Mouse (Mus musculus): ENCODE measurements around the gene Ripor1. TPM values are rescaled to one million over a fixed set of nuclear protein-coding genes. Genes with fewer than 3 reads are reported as not detected.

Gene Ripor1
- polyA plus RNA-seq, 1 experiment from 2014 or later = 27.9 TPM

DNA sequence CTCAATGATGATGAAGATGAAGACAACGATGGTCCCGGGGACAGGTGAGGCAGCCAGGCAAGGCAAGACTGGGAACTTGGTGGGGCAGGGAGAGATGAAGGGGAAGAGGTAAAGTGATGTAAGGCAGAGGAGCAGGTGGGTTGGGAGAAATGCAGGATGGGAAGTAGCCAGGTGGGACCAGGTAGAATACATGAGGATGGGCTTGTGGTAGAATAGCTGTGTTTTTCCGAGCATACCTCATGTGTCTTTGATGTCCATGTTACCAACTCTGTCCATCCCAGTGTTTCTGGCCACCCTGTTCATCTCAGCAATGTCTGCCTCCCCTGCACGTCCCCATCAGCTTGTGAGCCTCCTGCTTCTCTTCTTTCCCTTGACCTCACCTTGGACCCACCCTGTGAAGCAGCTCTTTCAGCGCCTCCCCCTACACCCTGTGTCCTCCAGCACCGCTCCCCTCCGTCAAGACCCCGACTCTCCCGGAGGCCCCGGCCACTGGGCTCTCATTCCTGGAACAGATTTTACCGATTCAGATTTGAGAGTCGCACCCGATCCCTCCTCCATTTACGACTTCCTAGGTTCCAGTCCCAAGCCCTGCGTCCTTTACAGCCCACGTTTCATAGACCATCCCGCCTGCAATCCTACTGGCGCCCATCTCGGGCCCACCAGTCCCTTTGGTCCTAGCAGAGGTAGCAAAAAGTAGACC is 14.0 kb downstream of the Ripor1 start:
- H3K36me3 ChIP-seq = peaks cover 75% of the 10 kb centered on the region
- H3K27me3 ChIP-seq = no peaks in the 10 kb centered on the region
- H3K9ac ChIP-seq = no peak overlapping the region
- no peak overlapping the region for H3K4me2 ChIP-seq
- ATAC-seq (replicated peaks; ENCODE audit: insufficient number of reproducible peaks, insufficient read depth, low FRiP score, low read depth) = no peak
- no peak overlapping the region for H3K27ac ChIP-seq
- no peak overlapping the region for H3K4me3 ChIP-seq
- 90% methylated on average over 19 of the region's 19 CpGs for WGBS
- no peaks in the 10 kb centered on the region for H3K9me3 ChIP-seq (replicated peaks)
- peaks cover 27% of the 10 kb centered on the region for H3K4me1 ChIP-seq (replicated peaks)

DNA sequence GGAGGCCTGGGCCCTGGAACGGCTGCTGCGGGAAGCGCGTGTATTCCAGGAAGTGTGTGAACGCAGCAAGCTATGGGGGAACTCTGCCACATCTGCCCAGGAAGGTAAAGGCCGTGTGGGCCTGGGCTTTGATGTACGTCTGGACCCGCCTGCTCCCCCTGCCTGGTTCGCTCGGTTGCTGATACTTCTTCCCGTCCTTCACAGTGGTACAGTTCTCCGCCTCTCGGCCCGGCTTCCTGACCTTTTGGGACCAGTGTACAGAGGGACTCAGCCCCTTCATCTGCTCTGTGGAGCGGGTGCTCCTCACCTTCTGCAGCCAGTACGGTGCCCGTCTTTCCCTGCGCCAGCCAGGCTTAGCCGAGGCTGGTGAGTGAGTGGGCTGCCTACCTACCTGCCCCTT is 15.2 kb downstream of the Ripor1 start:
- Histone ChIP-seq H3K36me3 (peaks cover 70% of the 10 kb centered on the region), H3K4me2 (no peak overlapping the region), H3K4me3 (no peak overlapping the region), H3K4me1 (replicated peaks) (peaks cover 25% of the 10 kb centered on the region), H3K27me3 (no peaks in the 10 kb centered on the region), H3K9me3 (replicated peaks) (no peaks in the 10 kb centered on the region), H3K27ac (no peak overlapping the region), H3K9ac (no peak overlapping the region)
- 83% methylated on average over 19 of the region's 19 CpGs for WGBS
- ATAC-seq (replicated peaks; ENCODE audit: insufficient number of reproducible peaks, insufficient read depth, low FRiP score, low read depth) = no peak

GRCm38 (mm10) chr8:105620946-105621720 is 16.1 kb downstream of the Ripor1 start:
- H3K36me3 ChIP-seq = peaks cover 61% of the 10 kb centered on the region
- no peak overlapping the region for H3K4me3 ChIP-seq
- WGBS = 85% methylated on average over 21 of the region's 21 CpGs
- H3K4me1 ChIP-seq (replicated peaks) = peaks cover 25% of the 10 kb centered on the region
- H3K27ac ChIP-seq = peak overlapping the region; percentile 60; the same call in 1 of the 2 replicates
- H3K9me3 ChIP-seq (replicated peaks) = no peaks in the 10 kb centered on the region
- no peak for ATAC-seq (replicated peaks; ENCODE audit: insufficient number of reproducible peaks, insufficient read depth, low FRiP score, low read depth)
- no peak overlapping the region for H3K4me2 ChIP-seq
- H3K9ac ChIP-seq = no peak overlapping the region
- H3K27me3 ChIP-seq = no peaks in the 10 kb centered on the region

GRCm38 (mm10) chr8:105621841-105622240 is 16.8 kb downstream of the Ripor1 start:
- H3K4me3 ChIP-seq = no peak overlapping the region
- H3K36me3 ChIP-seq = peaks cover 54% of the 10 kb centered on the region
- no peaks in the 10 kb centered on the region for H3K9me3 ChIP-seq (replicated peaks)
- 66% methylated on average over 4 of the region's 4 CpGs for WGBS
- peaks cover 25% of the 10 kb centered on the region for H3K4me1 ChIP-seq (replicated peaks)
- H3K9ac ChIP-seq = no peak overlapping the region
- H3K4me2 ChIP-seq = no peak overlapping the region
- H3K27ac ChIP-seq = peak overlapping the region; percentile 60
- ATAC-seq (replicated peaks; ENCODE audit: insufficient number of reproducible peaks, insufficient read depth, low FRiP score, low read depth) = no peak
- no peaks in the 10 kb centered on the region for H3K27me3 ChIP-seq

DNA sequence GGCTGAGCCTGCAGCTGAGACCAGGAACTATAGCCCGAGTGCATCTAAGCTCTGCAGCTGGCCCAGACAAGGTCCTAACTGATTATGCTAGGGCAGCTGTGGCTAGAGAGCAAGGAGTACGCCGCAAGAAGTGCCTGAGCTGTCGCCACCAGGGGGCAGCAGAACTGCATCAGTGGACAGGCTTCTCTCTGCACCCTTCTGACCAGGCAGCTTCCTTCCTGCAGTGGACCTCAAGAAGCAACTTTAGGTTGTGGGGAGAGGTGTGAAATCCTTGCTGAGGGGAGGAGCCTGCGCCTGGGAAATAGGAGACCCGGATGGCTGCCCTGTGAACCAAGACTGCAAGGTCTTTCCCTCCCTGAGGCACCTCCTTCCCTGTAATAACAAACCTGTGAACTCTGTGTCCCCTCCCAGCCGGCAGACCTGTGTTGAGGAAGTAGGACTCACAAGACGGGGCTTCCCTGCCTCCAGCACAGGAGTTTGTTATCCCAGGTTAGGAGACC is 17.4 kb downstream of the Ripor1 start:
- ATAC-seq (replicated peaks; ENCODE audit: insufficient number of reproducible peaks, insufficient read depth, low FRiP score, low read depth) = peak; percentile 74
- no peak overlapping the region for H3K4me3 ChIP-seq
- 4% methylated on average over 8 of the region's 8 CpGs for WGBS
- H3K36me3 ChIP-seq = peaks cover 48% of the 10 kb centered on the region
- H3K9me3 ChIP-seq (replicated peaks) = no peaks in the 10 kb centered on the region
- H3K9ac ChIP-seq = no peak overlapping the region
- H3K4me2 ChIP-seq = peak overlapping the region; percentile 17; the same call in 1 of the 2 replicates
- peaks cover 25% of the 10 kb centered on the region for H3K4me1 ChIP-seq (replicated peaks)
- H3K27me3 ChIP-seq = no peaks in the 10 kb centered on the region
- peak overlapping the region; percentile 69 for H3K27ac ChIP-seq

- H3K4me1 ChIP-seq (replicated peaks) = peaks cover 25% of the 10 kb centered on the region
- peak overlapping the region; percentile 17; the same call in 1 of the 2 replicates for H3K4me2 ChIP-seq
- no peak overlapping the region for H3K4me3 ChIP-seq
- H3K36me3 ChIP-seq = peaks cover 41% of the 10 kb centered on the region
- WGBS = 36% methylated on average over 5 of the region's 5 CpGs
- peak overlapping the region; percentile 69 for H3K27ac ChIP-seq
- H3K27me3 ChIP-seq = no peaks in the 10 kb centered on the region
- no peaks in the 10 kb centered on the region for H3K9me3 ChIP-seq (replicated peaks)
- no peak overlapping the region for H3K9ac ChIP-seq
- no peak; the same call in 1 of the 2 replicates for ATAC-seq (replicated peaks; ENCODE audit: insufficient number of reproducible peaks, insufficient read depth, low FRiP score, low read depth)
Measured at GRCm38 (mm10) chr8:105623118-105623517, 18.1 kb downstream of the Ripor1 start.

GRCm38 (mm10) chr8:105623679-105624245 is 18.7 kb downstream of the Ripor1 start:
- H3K4me2 ChIP-seq = peak overlapping the region; percentile 10; the same call in 1 of the 2 replicates
- 55% methylated on average over 7 of the region's 7 CpGs for WGBS
- H3K27ac ChIP-seq = peak overlapping the region; percentile 50; the same call in 1 of the 2 replicates

GRCm38 (mm10) chr8:105624401-105624800 is 19.3 kb downstream of the Ripor1 start:
- H3K36me3 ChIP-seq = peaks cover 28% of the 10 kb centered on the region
- H3K4me2 ChIP-seq = no peak overlapping the region

More at GRCm38 (mm10) chr8:105623679-105624245, 18.7 kb downstream of the Ripor1 start:
- ATAC-seq (replicated peaks; ENCODE audit: insufficient number of reproducible peaks, insufficient read depth, low FRiP score, low read depth) = no peak
- no peak overlapping the region for H3K9ac ChIP-seq
- H3K36me3 ChIP-seq = peaks cover 35% of the 10 kb centered on the region
- H3K4me3 ChIP-seq = no peak overlapping the region
- H3K4me1 ChIP-seq (replicated peaks) = peaks cover 25% of the 10 kb centered on the region
- no peaks in the 10 kb centered on the region for H3K27me3 ChIP-seq
- no peaks in the 10 kb centered on the region for H3K9me3 ChIP-seq (replicated peaks)

GRCm38 (mm10) chr8:105624831-105625230 is 19.8 kb downstream of the Ripor1 start:
- 52% methylated on average over 1 of the region's 1 CpGs for WGBS
- no peak overlapping the region for H3K4me2 ChIP-seq
- H3K4me1 ChIP-seq (replicated peaks) = peaks cover 25% of the 10 kb centered on the region
- H3K27ac ChIP-seq = no peak overlapping the region; the same call in 1 of the 2 replicates
- H3K4me3 ChIP-seq = no peak overlapping the region
- peaks cover 24% of the 10 kb centered on the region for H3K36me3 ChIP-seq
- H3K27me3 ChIP-seq = no peaks in the 10 kb centered on the region
- ATAC-seq (replicated peaks; ENCODE audit: insufficient number of reproducible peaks, insufficient read depth, low FRiP score, low read depth) = no peak
- no peaks in the 10 kb centered on the region for H3K9me3 ChIP-seq (replicated peaks)
- H3K9ac ChIP-seq = no peak overlapping the region

More at GRCm38 (mm10) chr8:105624401-105624800, 19.3 kb downstream of the Ripor1 start:
- no peak overlapping the region; the same call in 1 of the 2 replicates for H3K27ac ChIP-seq
- H3K9me3 ChIP-seq (replicated peaks) = no peaks in the 10 kb centered on the region
- no peak overlapping the region for H3K4me3 ChIP-seq
- WGBS = 60% methylated on average over 3 of the region's 3 CpGs
- no peaks in the 10 kb centered on the region for H3K27me3 ChIP-seq
- peaks cover 25% of the 10 kb centered on the region for H3K4me1 ChIP-seq (replicated peaks)
- ATAC-seq (replicated peaks; ENCODE audit: insufficient number of reproducible peaks, insufficient read depth, low FRiP score, low read depth) = no peak
- H3K9ac ChIP-seq = no peak overlapping the region

DNA sequence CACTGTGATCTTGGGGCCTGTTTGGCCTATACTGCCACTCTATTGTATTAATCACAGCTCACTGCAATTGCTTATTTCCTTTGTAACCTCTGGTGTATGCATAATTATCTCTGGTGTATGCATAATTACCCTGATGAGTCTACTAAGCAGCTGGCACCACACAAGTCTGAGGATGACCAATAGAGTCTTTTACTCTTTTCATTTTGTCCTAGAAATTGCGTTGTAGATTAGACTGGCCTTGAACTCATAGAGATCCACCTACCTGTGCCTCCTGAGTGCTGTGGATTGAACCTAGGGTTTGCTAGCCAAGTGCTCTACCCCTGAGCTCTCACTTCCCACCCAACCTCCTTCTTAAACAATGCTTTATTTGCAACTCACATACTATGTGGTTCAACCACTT is 21.0 kb downstream of the Ripor1 start:
- Histone ChIP-seq H3K36me3 (peaks cover 12% of the 10 kb centered on the region), H3K27me3 (no peaks in the 10 kb centered on the region), H3K4me2 (no peak overlapping the region), H3K4me3 (no peak overlapping the region), H3K9me3 (replicated peaks) (no peaks in the 10 kb centered on the region), H3K9ac (no peak overlapping the region), H3K4me1 (replicated peaks) (peaks cover 25% of the 10 kb centered on the region), H3K27ac (no peak overlapping the region)
- WGBS = 93% methylated on average over 1 of the region's 1 CpGs
- ATAC-seq (replicated peaks; ENCODE audit: insufficient number of reproducible peaks, insufficient read depth, low FRiP score, low read depth) = no peak

DNA sequence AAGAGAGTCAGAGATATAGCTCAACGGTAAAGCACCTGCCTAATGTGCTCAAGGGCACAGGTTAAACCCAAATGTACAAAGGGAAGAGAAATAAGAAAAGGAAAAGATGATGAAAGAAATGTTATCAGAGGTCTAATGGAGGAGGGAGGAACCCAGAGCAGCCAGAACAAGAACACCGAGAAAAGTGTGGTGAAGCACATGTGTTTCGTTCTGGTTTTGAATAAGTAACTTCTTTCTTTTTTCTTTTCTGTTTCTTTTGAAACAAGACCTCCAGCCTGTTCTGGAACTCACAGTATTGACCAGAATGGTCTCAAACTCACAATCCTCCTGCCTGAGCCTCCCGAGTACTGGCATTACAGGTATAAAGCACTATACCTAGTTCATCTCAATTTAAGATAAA is 24.3 kb downstream of the Ripor1 start:
- H3K27ac ChIP-seq = no peak overlapping the region
- ATAC-seq (replicated peaks; ENCODE audit: insufficient number of reproducible peaks, insufficient read depth, low FRiP score, low read depth) = no peak
- H3K27me3 ChIP-seq = no peaks in the 10 kb centered on the region
- no peak overlapping the region for H3K9ac ChIP-seq
- no peak overlapping the region for H3K4me3 ChIP-seq
- no peaks in the 10 kb centered on the region for H3K9me3 ChIP-seq (replicated peaks)
- 0 out of 2 replicates have a peak, but pooled peaks cover 7% of the 10 kb centered on the region for H3K4me1 ChIP-seq (replicated peaks)
- 81% methylated on average over 4 of the region's 4 CpGs for WGBS
- H3K4me2 ChIP-seq = no peak overlapping the region
- no peaks in the 10 kb centered on the region for H3K36me3 ChIP-seq
